Mouse (Mus musculus) liver, adult (tissue): ENCODE data around the gene Lrrfip2.

Experiments
- GATA4 ChIP-seq: IDR thresholded peaks from 2 replicates; pipeline ENCODE4 v1.6.1; 2014; ENCODE audit warnings: mild to moderate bottlenecking, low read length; ENCODE audit not compliant: insufficient replicate concordance

The Lrrfip2 gene

DNA sequence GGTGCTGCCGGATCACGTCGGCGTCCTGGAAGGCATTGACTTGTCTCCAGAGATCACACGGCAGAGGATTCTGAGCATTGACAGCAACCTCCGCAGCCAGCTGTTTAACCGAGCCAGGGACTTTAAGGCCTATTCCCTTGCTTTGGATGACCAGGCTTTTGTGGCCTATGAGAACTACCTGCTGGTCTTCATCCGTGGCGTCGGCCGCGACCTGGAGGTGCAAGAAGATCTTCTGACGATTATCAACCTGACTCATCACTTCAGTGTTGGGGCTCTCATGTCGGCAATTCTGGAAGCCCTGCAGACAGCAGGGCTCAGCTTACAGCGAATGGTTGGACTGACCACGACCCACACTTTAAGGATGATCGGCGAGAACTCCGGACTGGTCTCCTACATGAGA is 155.0 kb downstream of the Lrrfip2 start:
- TF ChIP-seq GATA4: no peak

DNA sequence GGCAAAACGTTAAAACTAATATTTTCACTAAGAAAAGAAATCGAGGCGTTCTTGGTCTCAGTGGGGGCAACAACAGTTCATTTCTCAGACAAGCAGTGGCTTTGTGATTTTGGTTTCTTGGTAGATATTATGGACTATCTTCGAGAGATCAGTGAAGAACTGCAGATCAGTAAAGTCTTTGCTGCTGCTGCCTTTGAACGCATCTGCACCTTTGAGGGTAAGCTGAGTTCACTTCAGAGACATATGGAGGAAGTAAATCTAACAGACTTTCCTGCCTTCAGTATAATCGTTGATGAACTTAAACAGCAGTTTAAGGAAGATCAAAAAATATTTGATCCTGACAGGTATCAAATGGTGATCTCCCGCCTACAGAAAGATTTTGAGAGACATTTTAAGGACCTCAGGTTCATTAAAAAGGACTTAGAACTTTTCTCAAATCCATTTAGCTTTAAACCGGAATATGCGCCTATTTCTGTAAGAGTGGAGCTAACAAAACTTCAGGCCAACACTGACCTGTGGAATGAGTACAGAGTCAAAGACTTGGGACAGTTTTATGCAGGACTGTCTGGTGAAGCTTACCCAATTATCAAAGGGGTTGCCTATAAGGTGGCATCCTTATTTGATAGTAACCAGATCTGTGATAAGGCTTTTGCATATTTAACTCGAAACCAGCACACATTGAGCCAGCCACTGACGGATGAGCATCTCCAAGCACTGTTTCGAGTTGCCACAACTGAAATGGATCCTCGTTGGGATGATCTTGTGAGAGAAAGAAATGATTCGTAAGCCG is 155.8 kb downstream of the Lrrfip2 start:
- TF ChIP-seq GATA4: no peak

- TF ChIP-seq GATA4: no peak
Measured at GRCm38 (mm10) chr9:111273958-111274357, 156.6 kb downstream of the Lrrfip2 start.

GRCm38 (mm10) chr9:111275156-111275555 is 157.8 kb downstream of the Lrrfip2 start:
- TF ChIP-seq GATA4: no peak
